Comparison of ENCODE assay signal across 19 mouse cellular contexts in genomic region chr1:178342063-178342462, GRCm38 (mm10). TPM values are rescaled to one million over a fixed set of nuclear protein-coding genes. Genes with fewer than 3 reads are reported as not detected.
DNase-seq lines count a peak whose midpoint lies in the region; ATAC-seq and TF ChIP-seq lines count a peak whose summit lies in the region.
"Had no signal": no experiment of that assay in that cellular context is flagged by ENCODE, and none has a peak within 500 bp of the region (broad histone marks: within the 10 kb centered on the region; RNA-seq: fewer than 3 reads in every experiment).

No protein-coding gene starts in this region.

- no peak for TF ChIP-seq POLR2A in liver, adult 2 months (IDR thresholded peaks at IDR 0.05; ENCODE audit: extremely low read depth, insufficient read depth, low read length)

- H3K4me3 ChIP-seq in liver, adult 2 months (ENCODE audit: insufficient read depth, low read depth, low read length): no peak overlapping the region
- no peak overlapping the region for H3K4me3 ChIP-seq in liver, postnatal 0 days (ENCODE audit: low read depth, low read length)
- H3K4me3 ChIP-seq in macrophage (ENCODE audit: inconsistent target): no peak overlapping the region
- H3K4me3 ChIP-seq: embryonic facial prominence, embryonic 10.5 days; embryonic facial prominence, embryonic 12.5 days; forebrain, embryonic 13.5 days; forebrain, embryonic 15.5 days had no signal

- H3K9ac ChIP-seq in liver, adult 2 months (ENCODE audit: low read depth, low read length): no peak overlapping the region
- no peak overlapping the region for H3K9ac ChIP-seq in liver, postnatal 0 days (replicated peaks)
- H3K9ac ChIP-seq: embryonic facial prominence, embryonic 12.5 days; forebrain, embryonic 13.5 days; forebrain, embryonic 15.5 days; forebrain, postnatal 0 days had no signal

- H3K27me3 ChIP-seq in liver, adult 2 months (ENCODE audit: control insufficient read depth, insufficient read depth, low read length): no peaks in the 10 kb centered on the region
- no peaks in the 10 kb centered on the region for H3K27me3 ChIP-seq in liver, postnatal 0 days (ENCODE audit: insufficient read depth, low read length)
- H3K27me3 ChIP-seq: embryonic facial prominence, embryonic 12.5 days; forebrain, embryonic 13.5 days; forebrain, embryonic 15.5 days had no signal

- H3K4me2 ChIP-seq in liver, postnatal 0 days (ENCODE audit: low read depth, low read length): no peak overlapping the region
- H3K4me2 ChIP-seq: embryonic facial prominence, embryonic 12.5 days; forebrain, embryonic 13.5 days; forebrain, embryonic 15.5 days had no signal

- H3K36me3 ChIP-seq in liver, adult 2 months (ENCODE audit: control insufficient read depth, insufficient read depth, low read length): no peaks in the 10 kb centered on the region
- H3K36me3 ChIP-seq in liver, postnatal 0 days (replicated peaks; ENCODE audit: insufficient read depth, low read length): no peaks in the 10 kb centered on the region
- H3K36me3 ChIP-seq in macrophage (ENCODE audit: inconsistent target): no peaks in the 10 kb centered on the region
- H3K36me3 ChIP-seq: embryonic facial prominence, embryonic 10.5 days; embryonic facial prominence, embryonic 12.5 days; forebrain, embryonic 15.5 days had no signal

- no peaks in the 10 kb centered on the region for H3K9me3 ChIP-seq in liver, postnatal 0 days (ENCODE audit: low read length)
- H3K9me3 ChIP-seq: embryonic facial prominence, embryonic 10.5 days; embryonic facial prominence, embryonic 12.5 days; forebrain, embryonic 13.5 days; forebrain, embryonic 15.5 days had no signal

- no peak for ATAC-seq in liver, postnatal 0 days
- ATAC-seq: forebrain, embryonic 13.5 days; forebrain, embryonic 15.5 days; forebrain, postnatal 0 days had no signal

- H3K27ac ChIP-seq in liver, adult 2 months (replicated peaks; ENCODE audit: insufficient read depth, low read depth, low read length): no peak overlapping the region
- no peak overlapping the region for H3K27ac ChIP-seq in liver, postnatal 0 days (ENCODE audit: low read depth)
- H3K27ac ChIP-seq in macrophage: peak overlapping the region; percentile 67
- H3K27ac ChIP-seq: embryonic facial prominence, embryonic 10.5 days; embryonic facial prominence, embryonic 12.5 days; forebrain, embryonic 13.5 days; forebrain, embryonic 15.5 days had no signal

- H3K79me2 ChIP-seq in liver, adult 2 months (ENCODE audit: control insufficient read depth, insufficient read depth, low read length): peaks cover 4% of the 10 kb centered on the region
- no peaks in the 10 kb centered on the region for H3K79me2 ChIP-seq in macrophage (ENCODE audit: inconsistent target)

- no peak for TF ChIP-seq CTCF in liver, adult 2 months (IDR thresholded peaks at IDR 0.05; ENCODE audit: low read depth, low read length)
- TF ChIP-seq CTCF in liver, postnatal 0 days (IDR thresholded peaks at IDR 0.05; ENCODE audit: low read depth): no peak

- WGBS in liver, adult 2 months: 85% methylated on average over 1 of the region's 1 CpGs
- whole genome bisulfite sequencing in liver, postnatal 0 days (ENCODE audit: insufficient replicate concordance): 63% methylated on average over 1 of the region's 1 CpGs
- WGBS in macrophage (ENCODE audit: missing documents): 56% methylated on average over 1 of the region's 1 CpGs

- no peaks in the 10 kb centered on the region; the same call in 1 of the 2 replicates for H3K4me1 ChIP-seq in liver, adult 2 months (ENCODE audit: control insufficient read depth, insufficient read depth, low read length)
- peaks cover 6% of the 10 kb centered on the region for H3K4me1 ChIP-seq in liver, postnatal 0 days (ENCODE audit: insufficient read depth)
- H3K4me1 ChIP-seq: embryonic facial prominence, embryonic 12.5 days had no signal

- no peak for TF ChIP-seq EP300 in liver, postnatal 0 days (IDR thresholded peaks at IDR 0.05; ENCODE audit: low read depth)

- DNase-seq in liver, adult 2 months (ENCODE audit: extremely low read depth, low read depth, low spot score): peak; percentile 28
- no peak for DNase-seq in liver, postnatal 0 days
- DNase-seq in MEL-GATA-1-ER (ENCODE audit: extremely low read depth, low read depth): peak; percentile 56
- DNase-seq in gastrocnemius, postnatal 4 days (ENCODE audit: low spot score in 2 of 2): no peak
- no peak for DNase-seq in kidney, postnatal 25 days
- DNase-seq: adrenal gland, adult 2 months; adrenal gland, postnatal 10 days; adrenal gland, postnatal 25 days; cerebellum, adult 11-12 months; cerebellum, adult 2 months; cerebellum, adult 9-10 months; cerebellum, postnatal 10 days; cerebellum, postnatal 25 days; forebrain, postnatal 0 days had no signal

RNA-seq across cellular contexts. Expression of gene Hnrnpu, which starts 4.5 kb away (rescaled TPM):
- total RNA-seq in liver, adult 2 months (2014; rRNA removed): 137 and 162 TPM in 2 replicates
- 32.6 and 33.0 TPM in 2 replicates for polyA plus RNA-seq in liver, adult 2 months (2012; rRNA removed)
- 106 and 132 TPM in 2 replicates for polyA plus RNA-seq in liver, postnatal 0 days (2015; fragmentation: Nextera tagmentation; extraction: Ambion mirVana)
- total RNA-seq in macrophage (2018; cell fraction: chromatin; rRNA removed): 1,000 to 10,000 TPM in 7 of 26 experiments, 100 to 1,000 TPM in 19; 385 to 1,117 (median 874) TPM
- 100 to 1,000 TPM; 206 to 314 (median 259) TPM for total RNA-seq in macrophage (2018; cell fraction: cytosol; rRNA removed)
- 100 to 1,000 TPM; 322 to 777 (median 453) TPM for total RNA-seq in macrophage (2018; cell fraction: nucleus; rRNA removed)
- 232 to 437 TPM (median 252 TPM) in 3 replicates for polyA plus RNA-seq in macrophage (2018)
- 100 to 1,000 TPM; 318 to 386 TPM for total RNA-seq in gastrocnemius, postnatal 4 days (2021)

RNA-seq across cellular contexts. Expression of gene Cox20, which starts 23.1 kb away (rescaled TPM):
- 25.2 and 29.3 TPM in 2 replicates for total RNA-seq in liver, adult 2 months (2014; rRNA removed)
- 12.8 and 19.6 TPM in 2 replicates for polyA plus RNA-seq in liver, adult 2 months (2012; rRNA removed)
- 98.3 and 109 TPM in 2 replicates for polyA plus RNA-seq in liver, postnatal 0 days (2015; fragmentation: Nextera tagmentation; extraction: Ambion mirVana)
- 10 to 100 TPM; 16.8 to 61.0 (median 32.9) TPM for total RNA-seq in macrophage (2018; cell fraction: chromatin; rRNA removed)
- 10 to 100 TPM; 34.3 to 81.9 (median 59.2) TPM for total RNA-seq in macrophage (2018; cell fraction: cytosol; rRNA removed)
- total RNA-seq in macrophage (2018; cell fraction: nucleus; rRNA removed): 10 to 100 TPM; 16.1 to 88.2 (median 31.3) TPM
- polyA plus RNA-seq in macrophage (2018): 51.8 to 122 TPM (median 57.3 TPM) in 3 replicates
- total RNA-seq in gastrocnemius, postnatal 4 days (2021): 10 to 100 TPM; 38.3 to 42.9 TPM

Comparison
In these comparisons a context has a peak if more than half of its experiments do, and no peak if none do; other contexts are left out.
1. DNase-seq: peak in liver, adult 2 months (single experiment) and MEL-GATA-1-ER (single experiment); none in liver, postnatal 0 days (single experiment), gastrocnemius, postnatal 4 days (0 of 2) and kidney, postnatal 25 days (0 of 2).